ENCODE assay signal across 13 mouse cellular contexts in the genomic region with DNA sequence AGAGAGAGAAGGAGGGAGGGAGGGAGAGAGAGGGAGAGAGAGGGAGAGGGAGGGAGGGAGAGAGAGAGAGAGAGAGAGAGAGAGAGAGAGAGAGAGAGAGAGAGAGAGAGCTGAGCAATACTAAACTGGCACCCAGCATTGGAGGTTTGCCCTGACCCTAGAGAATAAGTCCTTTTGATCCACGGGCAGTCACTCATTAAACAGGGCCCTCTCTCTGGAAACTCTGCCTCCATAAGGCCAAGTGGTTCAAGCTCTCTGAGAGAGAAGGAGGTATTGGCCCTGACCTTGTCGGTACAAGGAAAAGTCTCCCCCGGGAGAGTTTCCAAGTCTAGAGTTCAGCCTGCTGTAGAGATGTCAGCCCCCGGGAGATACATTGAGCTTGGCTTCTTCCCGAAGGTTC.
"Had no signal": no experiment of that assay in that cellular context is flagged by ENCODE, and none has a peak within 500 bp of the region (broad histone marks: within the 10 kb centered on the region; RNA-seq: fewer than 3 reads in every experiment).

No protein-coding gene starts in this region.

- H3K4me1 ChIP-seq: liver, embryonic 12.5 days; midbrain, embryonic 15.5 days had no signal

- H3K36me3 ChIP-seq: limb, embryonic 15.5 days; liver, embryonic 12.5 days; midbrain, embryonic 10.5 days; midbrain, embryonic 15.5 days had no signal

- H3K4me3 ChIP-seq: left cerebral cortex, adult 2 months; limb, embryonic 15.5 days; liver, embryonic 12.5 days; midbrain, embryonic 10.5 days; midbrain, embryonic 15.5 days had no signal

- H3K9ac ChIP-seq: limb, embryonic 15.5 days; liver, embryonic 12.5 days; lung, embryonic 14.5 days; midbrain, embryonic 15.5 days had no signal

- H3K27me3 ChIP-seq: limb, embryonic 15.5 days; liver, embryonic 12.5 days; midbrain, embryonic 15.5 days had no signal

- H3K4me2 ChIP-seq: limb, embryonic 15.5 days; liver, embryonic 12.5 days; lung, embryonic 14.5 days; midbrain, embryonic 15.5 days had no signal

- H3K27ac ChIP-seq: left cerebral cortex, adult 2 months; limb, embryonic 15.5 days; liver, embryonic 12.5 days; midbrain, embryonic 10.5 days; midbrain, embryonic 15.5 days had no signal

- ATAC-seq: inflammation-experienced regulatory T-cells, adult 6 months; intestine, postnatal 0 days; liver, embryonic 12.5 days; midbrain, embryonic 15.5 days had no signal

- DNase-seq: lung, embryonic 14.5 days; lung, postnatal 10 days; lung, postnatal 4 days; right cerebral cortex, adult 18-20 months; right cerebral cortex, postnatal 25 days; thymus, postnatal 4 days had no signal

- H3K9me3 ChIP-seq: limb, embryonic 15.5 days; liver, embryonic 12.5 days; midbrain, embryonic 10.5 days; midbrain, embryonic 15.5 days had no signal
